Mouse (Mus musculus) midbrain, embryonic 12.5 days (tissue): ENCODE measurements around the gene Odf4. TPM values are rescaled to one million over a fixed set of nuclear protein-coding genes. Genes with fewer than 3 reads are reported as not detected.

ENCODE experiments used
- ATAC-seq: fragments of 200-750 bp; cut with Nextera tagmentation; 2 replicates; pipeline ENCODE4 v1.8.0; 2017; ENCODE audit warnings: low read depth, moderate TSS enrichment, moderate library complexity; ENCODE audit not compliant: low FRiP score
- H3K27ac ChIP-seq: fragments of 300-500 bp; sonication (generic); replicated peaks from 2 replicates; pipeline ENCODE4 v1.5.1; 2016; ENCODE audit warnings: mild to moderate bottlenecking
- H3K27me3 ChIP-seq: fragments of 300-500 bp; sonication (generic); 2 replicates; pipeline ENCODE4 v1.6.1; 2016; ENCODE audit warnings: mild to moderate bottlenecking
- H3K36me3 ChIP-seq: fragments of 300-500 bp; sonication (generic); 2 replicates; pipeline ENCODE4 v1.6.1; 2016
- H3K4me1 ChIP-seq: fragments of 300-500 bp; sonication (generic); 2 replicates; pipeline ENCODE4 v1.6.1; 2016
- H3K4me2 ChIP-seq: fragments of 300-500 bp; sonication (generic); replicated peaks from 2 replicates; pipeline ENCODE4 v1.6.1; 2016; ENCODE audit warnings: mild to moderate bottlenecking, moderate library complexity
- H3K4me3 ChIP-seq: fragments of 300-500 bp; sonication (generic); 2 replicates; pipeline ENCODE4 v1.5.1; 2016; ENCODE audit warnings: mild to moderate bottlenecking
- H3K9ac ChIP-seq: fragments of 300-500 bp; sonication (generic); replicated peaks from 2 replicates; pipeline ENCODE4 v1.6.1; 2016; ENCODE audit warnings: mild to moderate bottlenecking, moderate library complexity
- H3K9me3 ChIP-seq: fragments of 300-500 bp; sonication (generic); 2 replicates; pipeline ENCODE4 v1.6.1; 2016; ENCODE audit warnings: mild to moderate bottlenecking
- WGBS: fragments of 180-500 bp; shearing (Covaris S2); methylation state at CpG from one replicate; pipeline ENCODE4 v1.1.7; 2016; 5-methylcytosine and 5-hydroxymethylcytosine counted together
- polyA plus RNA-seq: library from polyadenylated mRNA; unstranded; fragments of >200 nt; fragmentation: Nextera tagmentation; extraction: Ambion mirVana; gene quantifications from 2 replicates; pipeline ENCODE4 v1.2.1, GENCODE M21; 2016

Odf4 gene
- polyA plus RNA-seq, 1 experiment from 2014 or later, result 0.20 TPM

GRCm38 (mm10) chr11:68888253-68888652, 38.6 kb downstream of the Odf4 start, which contains the start of gene Rnf222:
Rnf222 (plus strand) TSS chr11:68888553.
- H3K9ac ChIP-seq, result no peak within 1 kb of the TSS
- ATAC-seq, result no peak
- H3K9me3 ChIP-seq, result no peaks in the 10 kb centered on the region
- no peaks in the 10 kb centered on the region for H3K27me3 ChIP-seq
- 0 out of 2 replicates have a peak, but pooled peaks cover 3% of the 10 kb centered on the region for H3K4me1 ChIP-seq
- H3K4me2 ChIP-seq, result no peak within 1 kb of the TSS
- no peak within 1 kb of the TSS for H3K27ac ChIP-seq
- H3K36me3 ChIP-seq, result no peaks in the 10 kb centered on the region
- H3K4me3 ChIP-seq, result no peak within 1 kb of the TSS
- WGBS, result 40% methylated on average over 6 of the region's 6 CpGs

GRCm38 (mm10) chr11:68886091-68886490, 40.8 kb downstream of the Odf4 start:
- Histone ChIP-seq H3K4me3 (no peak overlapping the region), H3K27me3 (no peaks in the 10 kb centered on the region), H3K36me3 (no peaks in the 10 kb centered on the region), H3K27ac (no peak overlapping the region), H3K9ac (no peak overlapping the region), H3K9me3 (no peaks in the 10 kb centered on the region), H3K4me1 (0 out of 2 replicates have a peak, but pooled peaks cover 3% of the 10 kb centered on the region), H3K4me2 (no peak overlapping the region)
- ATAC-seq, result no peak
- 83% methylated on average over 5 of the region's 5 CpGs for whole genome bisulfite sequencing

- ATAC-seq, result no peak
These were observed 42.5 kb downstream of the Odf4 start for GRCm38 (mm10) chr11:68884368-68884767.

GRCm38 (mm10) chr11:68883843-68884242, 43.0 kb downstream of the Odf4 start:
- no peaks in the 10 kb centered on the region for H3K27me3 ChIP-seq
- 72% methylated on average over 2 of the region's 2 CpGs for WGBS
- H3K4me1 ChIP-seq, result 0 out of 2 replicates have a peak, but pooled peaks cover 3% of the 10 kb centered on the region
- H3K36me3 ChIP-seq, result no peaks in the 10 kb centered on the region
- H3K9ac ChIP-seq, result no peak overlapping the region
- H3K9me3 ChIP-seq, result no peaks in the 10 kb centered on the region
- H3K4me3 ChIP-seq, result no peak overlapping the region
- no peak overlapping the region for H3K27ac ChIP-seq
- no peak overlapping the region for H3K4me2 ChIP-seq
- no peak for ATAC-seq

More at GRCm38 (mm10) chr11:68884368-68884767, 42.5 kb downstream of the Odf4 start:
- Histone ChIP-seq H3K36me3 (no peaks in the 10 kb centered on the region), H3K4me2 (no peak overlapping the region), H3K27me3 (no peaks in the 10 kb centered on the region), H3K27ac (no peak overlapping the region), H3K9me3 (no peaks in the 10 kb centered on the region), H3K4me1 (0 out of 2 replicates have a peak, but pooled peaks cover 3% of the 10 kb centered on the region), H3K4me3 (no peak overlapping the region), H3K9ac (no peak overlapping the region)
- 77% methylated on average over 5 of the region's 5 CpGs for WGBS

- no peaks in the 10 kb centered on the region for H3K9me3 ChIP-seq
- no peaks in the 10 kb centered on the region for H3K4me1 ChIP-seq
- no peak for ATAC-seq
- no peaks in the 10 kb centered on the region for H3K27me3 ChIP-seq
- no peak overlapping the region for H3K9ac ChIP-seq
- H3K27ac ChIP-seq, result no peak overlapping the region
- 25% methylated on average over 14 of the region's 14 CpGs for WGBS
- no peak overlapping the region for H3K4me3 ChIP-seq
- H3K36me3 ChIP-seq, result no peaks in the 10 kb centered on the region
- no peak overlapping the region for H3K4me2 ChIP-seq
These were observed 44.8 kb downstream of the Odf4 start for GRCm38 (mm10) chr11:68882107-68882506.

- H3K36me3 ChIP-seq, result no peaks in the 10 kb centered on the region
- WGBS, result 85% methylated on average over 5 of the region's 5 CpGs
- H3K4me3 ChIP-seq, result no peak overlapping the region
- no peak overlapping the region for H3K4me2 ChIP-seq
- H3K27ac ChIP-seq, result no peak overlapping the region
- H3K27me3 ChIP-seq, result no peaks in the 10 kb centered on the region
- ATAC-seq, result no peak
- no peaks in the 10 kb centered on the region for H3K9me3 ChIP-seq
- no peak overlapping the region for H3K9ac ChIP-seq
- H3K4me1 ChIP-seq, result no peaks in the 10 kb centered on the region
These were observed 48.1 kb downstream of the Odf4 start for GRCm38 (mm10) chr11:68878811-68879210.

GRCm38 (mm10) chr11:68874841-68875240, 52.0 kb downstream of the Odf4 start:
- Histone ChIP-seq H3K27me3 (no peaks in the 10 kb centered on the region), H3K36me3 (no peaks in the 10 kb centered on the region), H3K4me3 (no peak overlapping the region), H3K9me3 (no peaks in the 10 kb centered on the region), H3K4me2 (no peak overlapping the region), H3K9ac (no peak overlapping the region), H3K4me1 (no peaks in the 10 kb centered on the region), H3K27ac (no peak overlapping the region)
- WGBS, result 0% methylated on average over 2 of the region's 2 CpGs
- ATAC-seq, result no peak

Other genes starting within 250 kb of the Odf4 start
- gene Myh10, start 235.5 kb downstream of the Odf4 start, polyA plus RNA-seq, result 164 and 167 TPM in 2 replicates
- gene Ndel1, start 55.2 kb downstream of the Odf4 start, polyA plus RNA-seq, result 60.4 and 65.3 TPM in 2 replicates
- gene Rnf222, start 38.5 kb downstream of the Odf4 start, polyA plus RNA-seq, result 0.10 TPM in 1 of 2 replicates, not detected in the other
- 743 and 773 TPM in 2 replicates for gene Rpl26, start 25.5 kb downstream of the Odf4 start, polyA plus RNA-seq
- 5.9 and 6.7 TPM in 2 replicates for gene Arhgef15, start 30.4 kb upstream of the Odf4 start, polyA plus RNA-seq
- 1.7 and 1.9 TPM in 2 replicates for gene Slc25a35, start 41.0 kb upstream of the Odf4 start, polyA plus RNA-seq
- gene Rangrf, start 48.1 kb upstream of the Odf4 start, polyA plus RNA-seq, result 39.2 and 42.1 TPM in 2 replicates
- gene Pfas, start 81.4 kb upstream of the Odf4 start, polyA plus RNA-seq, result 34.7 and 38.7 TPM in 2 replicates
- gene Ctc1, start 88.8 kb upstream of the Odf4 start, polyA plus RNA-seq, result 72.4 and 77.1 TPM in 2 replicates
- gene Aurkb, start 118.6 kb upstream of the Odf4 start, polyA plus RNA-seq, result 139 and 142 TPM in 2 replicates
- 13.3 and 16.3 TPM in 2 replicates for gene Borcs6, start 132.6 kb upstream of the Odf4 start, polyA plus RNA-seq
- 45.1 and 48.3 TPM in 2 replicates for gene Tmem107, start 143.7 kb upstream of the Odf4 start, polyA plus RNA-seq
- gene Vamp2, start 161.4 kb upstream of the Odf4 start, polyA plus RNA-seq, result 123 and 131 TPM in 2 replicates
- gene Per1, start 168.1 kb upstream of the Odf4 start, polyA plus RNA-seq, result 9.8 and 10.9 TPM in 2 replicates
- 0.21 and 0.38 TPM in 2 replicates for gene Hes7, start 193.3 kb upstream of the Odf4 start, polyA plus RNA-seq
- gene 9130213A22Rik, start 195.5 kb upstream of the Odf4 start, polyA plus RNA-seq, result 0.18 and 0.29 TPM in 2 replicates
- gene Aloxe3, start 198.8 kb upstream of the Odf4 start, polyA plus RNA-seq, result 0.66 and 0.67 TPM in 2 replicates
- gene Alox12b, start 229.9 kb upstream of the Odf4 start, polyA plus RNA-seq, result 0.06 TPM in 1 of 2 replicates, not detected in the other